Mouse (Mus musculus) brain, embryonic 14.5 days (tissue): Measurements from ENCODE around the gene Dus2.

Experiments used
- CTCF ChIP-seq: fragments of 200-500 bp; IDR thresholded peaks from 2 replicates; pipeline ENCODE4 v1.5.1; 2012; ENCODE audit warnings: inconsistent platforms, mild to moderate bottlenecking, moderate library complexity, borderline replicate concordance; ENCODE audit not compliant: insufficient read depth, insufficient read length; ENCODE audit errors: extremely low read depth
- POLR2A ChIP-seq: fragments of 200-500 bp; IDR thresholded peaks from 2 replicates; pipeline ENCODE4 v1.6.1; 2012; ENCODE audit warnings: mild to moderate bottlenecking, inconsistent platforms, borderline replicate concordance; ENCODE audit not compliant: poor library complexity, insufficient read depth, insufficient read length, severe bottlenecking; ENCODE audit errors: extremely low read depth

DNA sequence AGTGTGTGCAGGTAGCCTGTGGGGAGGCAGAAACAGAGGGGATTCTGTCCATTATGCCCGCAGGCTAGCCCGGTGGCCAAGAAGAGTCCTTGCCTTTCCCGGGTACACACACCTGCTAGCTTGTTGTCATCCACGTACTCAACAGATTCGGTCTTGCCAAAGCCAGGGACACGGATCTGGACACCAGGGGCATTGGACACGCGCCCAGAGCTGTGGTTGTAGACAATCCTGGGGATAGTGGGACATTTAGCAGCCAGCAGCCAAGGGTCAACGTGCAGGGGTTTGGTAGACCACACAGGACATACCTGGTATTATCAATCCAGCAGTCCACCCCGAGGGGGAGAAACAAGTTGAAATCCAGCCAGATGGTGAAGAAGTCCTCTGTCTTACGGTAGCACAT is 49.1 kb upstream of the Dus2 start:
- no peak for TF ChIP-seq CTCF
- no peak for TF ChIP-seq POLR2A
